Mouse (Mus musculus) 3T3-L1 (cell line): Measurements from ENCODE around the gene Gm8797.
A peak's percentile ranks its signal among the peaks of the same experiment; 100 is the strongest.
"Not testable (repeated sequence)": the region's sequence is repeated elsewhere in the genome, so short reads cannot be mapped to it uniquely, and the experiment has no call there.

Source experiments
- DNase-seq: peaks from one replicate; pipeline ENCODE4 v3.0.0-alpha.2; 2015; ENCODE audit warnings: low read depth, low spot score

Gm8797 gene

DNA sequence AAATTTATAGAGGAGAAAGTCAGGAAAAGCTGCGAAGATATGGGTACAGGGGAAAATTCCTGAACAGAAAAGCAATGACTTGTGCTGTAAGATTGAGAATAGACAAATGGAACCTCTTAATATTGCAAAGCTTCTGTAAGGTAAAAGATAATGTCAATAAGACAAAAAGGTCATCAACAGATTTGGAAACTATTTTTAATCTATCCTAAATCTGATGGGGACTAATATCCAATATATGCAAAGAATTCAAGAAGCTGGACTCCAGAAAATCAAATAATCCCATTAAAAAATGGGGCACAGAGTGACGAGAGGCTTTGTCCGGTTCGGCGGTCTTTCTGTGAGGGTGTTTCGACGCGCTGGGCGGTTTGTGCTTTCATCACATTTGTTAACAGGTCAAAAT, at the start of gene Gm8797:
Gene Gm8797, plus strand, starts transcription at position 301 of the 400 bp plus-strand sequence.
- not testable (repeated sequence) for DNase-seq

DNA sequence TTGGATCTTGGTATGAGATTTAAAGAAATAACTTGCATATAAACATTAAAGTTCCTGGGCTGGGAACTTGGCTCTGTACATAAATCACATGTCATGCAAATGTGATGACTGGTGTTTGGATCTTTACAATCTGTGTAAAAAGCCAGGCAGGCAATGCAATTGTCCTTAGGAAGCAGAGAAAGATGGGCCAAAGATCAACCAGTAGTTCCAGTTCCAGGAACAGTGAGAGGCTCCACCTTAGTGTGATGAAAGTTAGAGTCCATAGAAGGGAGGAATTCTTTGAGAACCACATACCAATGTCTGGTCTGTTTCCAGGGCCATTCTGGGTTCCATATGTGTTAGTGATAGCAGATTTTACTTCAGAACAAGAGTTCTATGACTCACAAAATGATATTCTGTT, 36.1 kb upstream of the Gm8797 start:
- DNase-seq: peak; percentile 68

DNA sequence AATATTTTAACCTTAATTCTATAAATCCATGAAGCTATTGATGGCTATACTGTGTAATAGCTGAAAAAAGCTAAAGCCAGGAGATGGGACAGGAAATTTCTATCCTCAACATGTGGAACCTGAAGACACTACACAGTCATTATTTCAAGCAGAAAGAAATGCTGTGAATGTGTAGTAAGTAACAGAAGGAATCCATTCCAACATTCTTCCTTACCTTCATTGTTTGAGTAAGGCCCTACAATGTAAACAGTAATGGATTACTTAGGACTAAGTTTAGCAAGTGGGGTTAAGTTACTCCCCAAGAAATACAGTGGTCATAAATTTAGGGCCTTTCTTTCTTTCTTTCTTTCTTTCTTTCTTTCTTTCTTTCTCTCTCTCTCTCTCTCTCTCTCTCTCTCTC, 17.7 kb upstream of the Gm8797 start:
- DNase-seq: no peak

DNA sequence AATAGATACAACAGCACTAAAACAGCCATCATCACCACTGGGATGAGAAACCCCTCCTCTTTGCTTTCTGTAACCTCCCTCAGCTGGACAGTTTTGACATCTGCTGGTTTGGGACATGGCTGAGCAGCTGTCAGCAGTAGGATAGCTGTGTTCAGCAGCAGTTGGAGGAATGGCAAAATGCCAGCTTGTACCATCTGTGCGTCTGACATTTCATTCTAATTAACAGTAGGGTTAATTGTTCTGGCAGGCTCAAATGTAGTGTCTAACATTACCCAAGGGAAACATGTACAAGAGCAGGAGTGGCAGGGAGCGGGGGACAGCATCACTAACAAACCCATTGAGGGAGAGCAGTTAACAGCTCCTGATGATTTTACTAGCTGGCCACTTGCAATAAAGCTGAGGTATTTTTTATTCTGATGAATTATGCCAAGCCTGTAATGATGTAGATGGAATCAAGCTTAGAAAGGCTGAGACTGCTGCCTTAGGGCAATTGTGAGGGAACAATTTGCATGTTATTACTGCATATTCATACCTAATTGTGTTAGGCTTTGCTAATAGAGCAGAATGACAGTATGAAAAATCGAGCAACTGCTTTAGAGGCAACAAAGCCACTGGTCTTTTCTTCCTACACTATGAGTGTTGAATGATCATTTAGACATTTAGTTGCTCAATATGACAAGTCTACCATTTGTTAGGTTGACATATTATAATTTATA, 4.3 kb downstream of the Gm8797 start:
- no peak for DNase-seq

- DNase-seq: no peak
Measured at GRCm38 (mm10) chr3:5766256-5766655, 15.7 kb downstream of the Gm8797 start.

- DNase-seq: no peak
Measured at GRCm38 (mm10) chr3:5776894-5777293, 26.3 kb downstream of the Gm8797 start.
